Mouse (Mus musculus) MEL (cell line): ENCODE measurements around the gene Mid1.
"Not testable (repeated sequence)": the region's sequence is repeated elsewhere in the genome, so short reads cannot be mapped to it uniquely, and the experiment has no call there.

ENCODE experiments used
- CHD2 ChIP-seq: IDR thresholded peaks from 2 replicates; pipeline ENCODE4 v1.6.1; 2011; ENCODE audit warnings: low read length, improper control_type of control experiment
- CTCF ChIP-seq, 3 experiments: IDR thresholded peaks in 2 of 3; conservative IDR thresholded peaks in 1 of 3; 2 replicates each; pipeline ENCODE4 v1.5.1; 2011 to 2012; ENCODE audit warnings: low read length in 3 of 3, low read depth in 2 of 3, mild to moderate bottlenecking in 2 of 3, improper control_type of control experiment in 1 of 3, inconsistent platforms in 1 of 3, mixed read lengths in 1 of 3, moderate library complexity in 1 of 3; ENCODE audit not compliant: control insufficient read depth in 1 of 3, insufficient read depth in 1 of 3, poor library complexity in 1 of 3, severe bottlenecking in 1 of 3
- ETS1 ChIP-seq: IDR thresholded peaks from 2 replicates; pipeline ENCODE4 v1.6.1; 2012; ENCODE audit warnings: low read depth, mild to moderate bottlenecking, inconsistent platforms, low read length, improper control_type of control experiment, moderate library complexity
- MAFK ChIP-seq: IDR thresholded peaks from 2 replicates; pipeline ENCODE4 v1.6.1; 2011; ENCODE audit warnings: low read depth, mild to moderate bottlenecking, low read length, improper control_type of control experiment, borderline replicate concordance
- MXI1 ChIP-seq: IDR thresholded peaks from 2 replicates; pipeline ENCODE4 v1.6.1; 2011; ENCODE audit warnings: mild to moderate bottlenecking, low read depth, low read length, improper control_type of control experiment
- NELFE ChIP-seq: IDR thresholded peaks from 2 replicates; pipeline ENCODE4 v1.6.1; 2011; ENCODE audit warnings: low read depth, low read length, improper control_type of control experiment
- NRF1 ChIP-seq: IDR thresholded peaks from 2 replicates; pipeline ENCODE4 v1.6.1; 2014; ENCODE audit warnings: low read depth, mild to moderate bottlenecking, inconsistent platforms, low read length, improper control_type of control experiment, moderate library complexity; ENCODE audit not compliant: poor library complexity, insufficient read depth, severe bottlenecking
- POLR2A ChIP-seq, 2 experiments: IDR thresholded peaks; 2 replicates each; pipeline ENCODE4 v1.6.1; 2011 to 2012; ENCODE audit warnings: low read length in 2 of 2, mild to moderate bottlenecking in 2 of 2, control low read depth in 1 of 2, improper control_type of control experiment in 1 of 2, low read depth in 1 of 2, moderate library complexity in 1 of 2; ENCODE audit not compliant: control insufficient read depth in 1 of 2, insufficient read depth in 1 of 2, poor library complexity in 1 of 2
- TCF12 ChIP-seq: IDR thresholded peaks from 2 replicates; pipeline ENCODE4 v1.6.1; 2014; ENCODE audit warnings: low read depth, mild to moderate bottlenecking, inconsistent platforms, low read length, improper control_type of control experiment, moderate library complexity
- UBTF ChIP-seq: IDR thresholded peaks from 2 replicates; pipeline ENCODE4 v1.6.1; 2012; ENCODE audit warnings: low read depth, mild to moderate bottlenecking, inconsistent platforms, low read length, improper control_type of control experiment, moderate library complexity, borderline replicate concordance; ENCODE audit not compliant: insufficient read depth
- USF2 ChIP-seq, 2 experiments: IDR thresholded peaks; 2 replicates each; pipeline ENCODE4 v1.6.1; 2011 to 2012; ENCODE audit warnings: improper control_type of control experiment in 2 of 2, low read length in 2 of 2, borderline replicate concordance in 1 of 2, inconsistent platforms in 1 of 2, low read depth in 1 of 2, mild to moderate bottlenecking in 1 of 2; ENCODE audit not compliant: insufficient read depth in 1 of 2
- ZKSCAN1 ChIP-seq: IDR thresholded peaks from 2 replicates; pipeline ENCODE4 v1.6.1; 2012; ENCODE audit warnings: low read depth, mild to moderate bottlenecking, inconsistent platforms, low read length, improper control_type of control experiment, moderate library complexity
- ZNF384 ChIP-seq: IDR thresholded peaks from 2 replicates; pipeline ENCODE4 v1.6.1; 2012; ENCODE audit warnings: low read depth, mild to moderate bottlenecking, inconsistent platforms, low read length, improper control_type of control experiment

GRCm38 (mm10) chrX:170009016-170009750 is 324.2 kb downstream of the Mid1 start, which contains the start of gene Gm21887:
- not testable (repeated sequence) for TF ChIP-seq CHD2; CTCF (IDR thresholded peaks at IDR 0.05 in 2 of 3, conservative IDR thresholded peaks at IDR 0.05 in 1 of 3; ENCODE audit: control insufficient read depth in 1 of 3, insufficient read depth in 1 of 3, low read depth in 2 of 3, low read length in 3 of 3, poor library complexity in 1 of 3, severe bottlenecking in 1 of 3); TCF12; ETS1; MXI1; MAFK; NRF1; ZKSCAN1; ZNF384; USF2 (IDR thresholded peaks at IDR 0.05; ENCODE audit: borderline replicate concordance in 1 of 2, insufficient read depth in 1 of 2, low read depth in 1 of 2, low read length in 2 of 2); NELFE
- TF ChIP-seq POLR2A (IDR thresholded peaks at IDR 0.05; ENCODE audit: control insufficient read depth in 1 of 2, insufficient read depth in 1 of 2, low read depth in 1 of 2, low read length in 2 of 2, poor library complexity in 1 of 2) (peak in 1 of 2 experiments; percentile 63; a peak in 1 of 4 replicates), UBTF (peak; percentile 89; the same call in 1 of the 2 replicates)
